Mouse (Mus musculus) myocyte (in vitro differentiated cells): Measurements from ENCODE around the gene Zfp526.

Experiments used
- CEBPB ChIP-seq: IDR thresholded peaks from 2 replicates; pipeline ENCODE4 v1.6.1; 2011; ENCODE audit warnings: mild to moderate bottlenecking, moderate library complexity; ENCODE audit not compliant: poor library complexity, insufficient read depth, severe bottlenecking
- E2F4 ChIP-seq: IDR thresholded peaks from one replicate; pipeline ENCODE4 v1.6.1; 2011; ENCODE audit warnings: mild to moderate bottlenecking, control low read depth, moderate library complexity; ENCODE audit not compliant: insufficient read depth
- MAX ChIP-seq: IDR thresholded peaks from one replicate; pipeline ENCODE4 v1.6.1; 2011; ENCODE audit warnings: low read depth, mild to moderate bottlenecking, control low read depth
- MYOD1 ChIP-seq, 3 experiments: IDR thresholded peaks; one replicate each; pipeline ENCODE4 v1.6.1; 2011; ENCODE audit warnings: control low read depth in 2 of 3, low read depth in 2 of 3, mild to moderate bottlenecking in 2 of 3, moderate library complexity in 1 of 3; ENCODE audit not compliant: insufficient read length in 2 of 3, control insufficient read depth in 1 of 3
- MYOG ChIP-seq, 3 experiments: IDR thresholded peaks; one replicate each; pipeline ENCODE4 v1.6.1; 2011; ENCODE audit warnings: control low read depth in 2 of 3, low read depth in 2 of 3, mild to moderate bottlenecking in 2 of 3; ENCODE audit not compliant: insufficient read length in 2 of 3, control insufficient read depth in 1 of 3, insufficient read depth in 1 of 3
- POLR2A ChIP-seq: IDR thresholded peaks from one replicate; pipeline ENCODE4 v1.6.1; 2011; ENCODE audit warnings: low read depth, mild to moderate bottlenecking, control low read depth, moderate library complexity; ENCODE audit not compliant: insufficient read length
- POLR2AphosphoS2 ChIP-seq: IDR thresholded peaks from one replicate; pipeline ENCODE4 v1.6.1; 2011; ENCODE audit warnings: low read depth, control low read depth; ENCODE audit not compliant: insufficient read length
- REST ChIP-seq: IDR thresholded peaks from one replicate; pipeline ENCODE4 v1.6.1; 2011; ENCODE audit warnings: mild to moderate bottlenecking, control low read depth, moderate library complexity; ENCODE audit not compliant: insufficient read depth, insufficient read length
- SRF ChIP-seq: IDR thresholded peaks from one replicate; pipeline ENCODE4 v1.6.1; 2011; ENCODE audit warnings: low read depth; ENCODE audit not compliant: control insufficient read depth, insufficient read length
- TCF12 ChIP-seq: IDR thresholded peaks from one replicate; pipeline ENCODE4 v1.6.1; 2011; ENCODE audit warnings: mild to moderate bottlenecking, control low read depth; ENCODE audit not compliant: poor library complexity, insufficient read depth, severe bottlenecking
- TCF3 ChIP-seq: IDR thresholded peaks from one replicate; pipeline ENCODE4 v1.6.1; 2011; ENCODE audit warnings: low read depth, control low read depth; ENCODE audit not compliant: insufficient read length
- USF1 ChIP-seq: IDR thresholded peaks from one replicate; pipeline ENCODE4 v1.6.1; 2011; ENCODE audit warnings: low read depth, mild to moderate bottlenecking, control low read depth, moderate library complexity

GRCm38 (mm10) chr7:25251071-25251791, 30.0 kb downstream of the Zfp526 start:
- no peak for TF ChIP-seq POLR2A
- TF ChIP-seq USF1: no peak
- no peak for TF ChIP-seq MAX
- TF ChIP-seq MYOD1 (IDR thresholded peaks at IDR 0.05; ENCODE audit: control insufficient read depth in 1 of 3, insufficient read length in 2 of 3, low read depth in 2 of 3): no peak
- TF ChIP-seq CEBPB: no peak
- TF ChIP-seq TCF12: no peak
- no peak for TF ChIP-seq E2F4
- TF ChIP-seq TCF3: no peak
- no peak for TF ChIP-seq REST
- TF ChIP-seq POLR2AphosphoS2: no peak
- no peak for TF ChIP-seq SRF
- peak in 1 of 3 experiments; percentile 64 for TF ChIP-seq MYOG (IDR thresholded peaks at IDR 0.05; ENCODE audit: control insufficient read depth in 1 of 3, insufficient read depth in 1 of 3, insufficient read length in 2 of 3, low read depth in 2 of 3)
